ENCODE assay signal across 22 mouse cellular contexts in genomic region chr13:94549580-94549979, GRCm38 (mm10).
DNase-seq lines count a peak whose midpoint lies in the region; ATAC-seq and TF ChIP-seq lines count a peak whose summit lies in the region.
"Had no signal": no experiment of that assay in that cellular context is flagged by ENCODE, and none has a peak within 500 bp of the region (broad histone marks: within the 10 kb centered on the region; RNA-seq: fewer than 3 reads in every experiment).

No protein-coding gene starts in this region.

- no peak overlapping the region for H3K9ac ChIP-seq in midbrain, embryonic 16.5 days (ENCODE audit: low read depth, low read length)
- H3K9ac ChIP-seq: embryonic facial prominence, embryonic 15.5 days; heart, embryonic 12.5 days; hindbrain, embryonic 12.5 days; limb, embryonic 12.5 days; liver, postnatal 0 days; stomach, embryonic 15.5 days had no signal

- 20% methylated on average over 3 of the region's 3 CpGs for WGBS in midbrain, embryonic 16.5 days

- ATAC-seq in midbrain, embryonic 16.5 days = 0 out of 2 replicates have a peak, but pooled peaks have one; percentile 45
- no peak for ATAC-seq in megakaryocyte progenitor cell, adult 5-6 weeks (replicated peaks; ENCODE audit: poor library complexity)
- ATAC-seq: liver, postnatal 0 days; lung, postnatal 0 days had no signal

- no peak for DNase-seq in layer of hippocampus, adult 2 months (ENCODE audit: low spot score in 2 of 2)
- no peak for DNase-seq in layer of hippocampus, adult 11-12 months (ENCODE audit: low spot score)
- DNase-seq in MN1 (ENCODE audit: low spot score) = peak; percentile 16
- peak; percentile 53 for DNase-seq in Muller cell, postnatal 12 days (ENCODE audit: inconsistent ontology term)
- no peak for DNase-seq in kidney, adult 11 months
- DNase-seq: adrenal gland, postnatal 25 days; cerebellum, adult 9-10 months; gastrocnemius, postnatal 14 days; heart, adult 18-20 months; heart, postnatal 14 days; kidney, adult 8-10 months; liver, postnatal 0 days; thymus, postnatal 4 days had no signal

- H3K4me2 ChIP-seq in midbrain, embryonic 16.5 days (ENCODE audit: low read length) = no peak overlapping the region
- H3K4me2 ChIP-seq: embryonic facial prominence, embryonic 15.5 days; heart, embryonic 12.5 days; hindbrain, embryonic 12.5 days; limb, embryonic 12.5 days; liver, embryonic 11.5 days; stomach, embryonic 15.5 days had no signal

- no peaks in the 10 kb centered on the region for H3K9me3 ChIP-seq in midbrain, embryonic 16.5 days (replicated peaks; ENCODE audit: control insufficient read depth, low read length, poor library complexity, severe bottlenecking)
- H3K9me3 ChIP-seq: embryonic facial prominence, embryonic 15.5 days; heart, embryonic 12.5 days; hindbrain, embryonic 12.5 days; limb, embryonic 12.5 days; stomach, embryonic 15.5 days had no signal

- H3K4me1 ChIP-seq in midbrain, embryonic 16.5 days (ENCODE audit: control insufficient read depth, insufficient read depth, low read length) = peaks cover 6% of the 10 kb centered on the region; the same call in 1 of the 2 replicates
- H3K4me1 ChIP-seq: embryonic facial prominence, embryonic 15.5 days; heart, embryonic 12.5 days; hindbrain, embryonic 12.5 days; stomach, embryonic 15.5 days had no signal

- H3K4me3 ChIP-seq in layer of hippocampus, adult 2 months = no peak overlapping the region
- no peak overlapping the region for H3K4me3 ChIP-seq in midbrain, embryonic 16.5 days (ENCODE audit: low read depth, low read length)
- H3K4me3 ChIP-seq: embryonic facial prominence, embryonic 15.5 days; heart, embryonic 12.5 days; hindbrain, embryonic 12.5 days; limb, embryonic 12.5 days; stomach, embryonic 15.5 days had no signal

- H3K27me3 ChIP-seq in midbrain, embryonic 16.5 days (ENCODE audit: control insufficient read depth, insufficient read depth, low read depth, low read length) = peaks cover 3% of the 10 kb centered on the region; the same call in 1 of the 2 replicates
- H3K27me3 ChIP-seq: embryonic facial prominence, embryonic 15.5 days; heart, embryonic 12.5 days; limb, embryonic 12.5 days; stomach, embryonic 15.5 days had no signal

- H3K27ac ChIP-seq in layer of hippocampus, adult 2 months = peak overlapping the region; percentile 81
- H3K27ac ChIP-seq in midbrain, embryonic 16.5 days (ENCODE audit: low read length) = no peak overlapping the region
- H3K27ac ChIP-seq: embryonic facial prominence, embryonic 15.5 days; hindbrain, embryonic 12.5 days; limb, embryonic 12.5 days had no signal

- H3K36me3 ChIP-seq in midbrain, embryonic 16.5 days (ENCODE audit: control insufficient read depth, insufficient read depth, low read length) = no peaks in the 10 kb centered on the region
- H3K36me3 ChIP-seq: embryonic facial prominence, embryonic 15.5 days; stomach, embryonic 15.5 days had no signal

- no peak for TF ChIP-seq CTCF in layer of hippocampus, adult 2 months (conservative IDR thresholded peaks at IDR 0.05)

Comparison
In these comparisons a context has a peak if more than half of its experiments do, and no peak if none do; other contexts are left out.
1. DNase-seq: peak in MN1 (single experiment) and Muller cell, postnatal 12 days (single experiment); none in layer of hippocampus, adult 2 months (0 of 2), layer of hippocampus, adult 11-12 months (single experiment) and kidney, adult 11 months (single experiment).